Mouse (Mus musculus) embryo, embryonic 9.5 days (tissue): ENCODE measurements around the gene Tmem82.

Source experiments
- DNase-seq: peaks from one replicate; pipeline ENCODE4 v3.0.0-alpha.2; 2017; ENCODE audit errors: extremely low spot score

The Tmem82 gene

GRCm38 (mm10) chr4:141609538-141609937 lies 8.9 kb downstream of the Tmem82 start:
- DNase-seq, result no peak

GRCm38 (mm10) chr4:141605861-141606260 lies 12.6 kb downstream of the Tmem82 start, which contains the start of gene Fblim1:
Fblim1 (minus strand) TSS chr4:141606096.
- DNase-seq, result no peak

GRCm38 (mm10) chr4:141605421-141605820 lies 13.0 kb downstream of the Tmem82 start:
- DNase-seq, result no peak

- no peak for DNase-seq
Measured at GRCm38 (mm10) chr4:141604493-141604892, 13.9 kb downstream of the Tmem82 start.

GRCm38 (mm10) chr4:141603921-141604320 lies 14.5 kb downstream of the Tmem82 start:
- DNase-seq, result no peak

- no peak for DNase-seq
Measured at GRCm38 (mm10) chr4:141602523-141603223, 15.8 kb downstream of the Tmem82 start.

- no peak for DNase-seq
Measured at GRCm38 (mm10) chr4:141601148-141601862, 17.1 kb downstream of the Tmem82 start.

GRCm38 (mm10) chr4:141600364-141600763 lies 18.1 kb downstream of the Tmem82 start:
- DNase-seq, result no peak

GRCm38 (mm10) chr4:141599251-141600141 lies 18.9 kb downstream of the Tmem82 start:
- DNase-seq, result peak; percentile 53

- DNase-seq, result peak; percentile 42
Measured at GRCm38 (mm10) chr4:141598894-141599250, 19.6 kb downstream of the Tmem82 start.

GRCm38 (mm10) chr4:141598199-141598893 lies 20.1 kb downstream of the Tmem82 start:
- peak; percentile 71 for DNase-seq

GRCm38 (mm10) chr4:141596700-141597328 lies 21.6 kb downstream of the Tmem82 start:
- DNase-seq, result no peak

GRCm38 (mm10) chr4:141595605-141596268 lies 22.7 kb downstream of the Tmem82 start:
- no peak for DNase-seq

GRCm38 (mm10) chr4:141595138-141595537 lies 23.3 kb downstream of the Tmem82 start:
- no peak for DNase-seq

- peak; percentile 33 for DNase-seq
Measured at GRCm38 (mm10) chr4:141591547-141591946, 26.9 kb downstream of the Tmem82 start.

GRCm38 (mm10) chr4:141583919-141584318 lies 34.5 kb downstream of the Tmem82 start:
- no peak for DNase-seq

GRCm38 (mm10) chr4:141581051-141581450 lies 37.4 kb downstream of the Tmem82 start:
- DNase-seq, result no peak

GRCm38 (mm10) chr4:141578833-141579232 lies 39.6 kb downstream of the Tmem82 start:
- no peak for DNase-seq

GRCm38 (mm10) chr4:141576877-141577276 lies 41.6 kb downstream of the Tmem82 start:
- DNase-seq, result no peak

GRCm38 (mm10) chr4:141576404-141576803 lies 42.0 kb downstream of the Tmem82 start:
- DNase-seq, result no peak
